Mouse (Mus musculus) adipocyte (in vitro differentiated cells): ENCODE measurements around the gene Tmem19.

Experiments
- DNase-seq: peaks from one replicate; pipeline ENCODE4 v3.0.0-alpha.2; 2016; ENCODE audit warnings: low spot score

The Tmem19 gene

DNA sequence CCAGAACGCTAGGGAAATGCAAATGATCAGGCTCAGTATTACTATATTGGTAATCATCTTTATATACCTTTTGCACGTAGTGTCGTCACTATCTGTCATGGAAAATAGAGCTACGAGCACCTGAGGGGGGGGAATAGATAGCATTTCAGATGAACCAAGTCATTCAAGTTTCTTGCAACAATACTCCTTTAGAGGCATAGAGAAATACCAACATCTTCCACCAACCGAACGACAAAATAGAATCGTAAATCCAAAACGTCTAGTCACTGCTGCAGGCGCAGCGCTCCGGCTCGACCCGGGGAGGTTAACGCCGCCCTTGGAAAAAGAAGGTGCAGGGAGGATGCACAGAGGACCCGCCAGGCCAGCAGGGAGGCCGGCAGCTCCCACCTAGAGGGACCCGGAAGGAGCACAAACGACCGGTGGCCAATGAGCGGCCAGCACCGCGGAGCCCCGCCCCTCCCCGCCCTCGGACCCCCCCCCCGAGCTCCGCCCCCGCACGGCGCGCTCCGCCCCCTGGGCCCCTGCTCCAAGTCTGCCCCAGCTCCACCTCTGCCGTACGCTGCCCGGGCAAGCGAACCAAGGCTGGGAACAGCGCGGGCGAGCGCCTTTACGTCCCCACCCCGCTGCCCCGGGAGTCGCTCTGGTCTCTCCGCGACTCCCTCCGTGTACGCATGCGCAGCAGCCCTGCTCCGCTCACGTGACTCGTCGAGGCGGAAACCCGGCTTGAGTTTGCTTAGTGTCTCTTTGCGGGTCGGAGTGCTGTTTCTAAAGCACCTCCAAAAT is at the start of gene Tmem19:
Tmem19 (minus strand) TSS at position 662 of the 783 bp plus-strand sequence.
- peak; percentile 97 for DNase-seq

DNA sequence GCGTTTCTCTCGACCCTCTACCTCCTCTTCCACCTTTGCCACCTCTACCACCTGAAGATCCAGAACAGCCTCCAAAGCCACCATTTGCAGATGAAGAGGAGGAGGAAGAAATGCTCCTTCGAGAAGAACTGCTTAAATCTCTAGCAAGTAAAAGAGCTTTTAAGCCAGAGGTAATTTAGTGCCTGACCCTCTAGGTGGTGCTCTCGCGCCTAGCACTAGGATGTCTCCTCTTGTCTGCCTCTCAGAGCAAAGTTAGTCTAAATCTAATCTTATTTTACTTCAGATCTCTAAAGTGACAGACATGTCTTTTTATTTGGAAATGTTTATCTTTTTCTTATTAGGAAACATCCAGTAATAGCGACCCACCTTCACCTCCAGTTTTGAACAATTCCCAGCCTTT is 44.1 kb upstream of the Tmem19 start:
- DNase-seq: peak; percentile 63

- no peak for DNase-seq
Measured at GRCm38 (mm10) chr10:115391896-115392295, 29.6 kb upstream of the Tmem19 start.

DNA sequence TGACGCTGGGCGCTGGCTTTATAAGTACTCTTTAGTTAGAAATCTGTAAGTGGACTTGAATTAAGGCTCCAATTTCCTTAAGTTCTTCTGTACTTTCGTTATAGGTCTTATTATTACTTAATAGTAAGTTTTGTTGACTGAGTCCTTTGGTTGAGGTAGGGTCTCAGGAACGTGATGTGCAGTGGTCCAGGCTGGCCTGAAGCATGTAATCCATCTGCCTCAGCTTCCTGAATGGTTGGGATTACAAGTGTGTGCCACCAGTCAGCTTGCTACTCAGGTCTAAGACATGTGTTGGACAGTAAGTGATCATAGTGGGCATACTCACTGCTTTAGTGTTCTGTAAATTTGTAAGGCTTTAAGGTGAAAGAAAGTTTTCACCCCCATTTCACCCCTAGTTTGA is 28.8 kb upstream of the Tmem19 start:
- DNase-seq: no peak

DNA sequence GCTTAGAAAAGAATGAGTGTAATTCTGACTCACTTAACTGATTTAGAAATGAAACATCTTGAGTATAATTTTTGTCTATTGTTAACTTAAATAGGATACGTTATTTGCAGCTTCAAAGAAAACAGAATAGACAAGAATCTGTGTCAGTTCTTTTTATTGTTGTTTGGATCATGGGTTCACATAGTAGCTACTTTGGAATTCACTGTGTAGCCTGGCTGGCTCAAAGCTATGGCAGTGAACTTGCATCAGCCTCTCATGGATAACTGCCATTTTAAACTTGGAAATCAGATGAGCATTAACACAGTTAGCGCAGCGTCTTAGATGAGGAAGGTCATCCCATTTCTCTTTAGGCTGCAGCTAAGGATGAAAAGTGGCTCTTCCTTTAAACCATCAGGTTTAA is 25.6 kb upstream of the Tmem19 start:
- DNase-seq: peak; percentile 39

DNA sequence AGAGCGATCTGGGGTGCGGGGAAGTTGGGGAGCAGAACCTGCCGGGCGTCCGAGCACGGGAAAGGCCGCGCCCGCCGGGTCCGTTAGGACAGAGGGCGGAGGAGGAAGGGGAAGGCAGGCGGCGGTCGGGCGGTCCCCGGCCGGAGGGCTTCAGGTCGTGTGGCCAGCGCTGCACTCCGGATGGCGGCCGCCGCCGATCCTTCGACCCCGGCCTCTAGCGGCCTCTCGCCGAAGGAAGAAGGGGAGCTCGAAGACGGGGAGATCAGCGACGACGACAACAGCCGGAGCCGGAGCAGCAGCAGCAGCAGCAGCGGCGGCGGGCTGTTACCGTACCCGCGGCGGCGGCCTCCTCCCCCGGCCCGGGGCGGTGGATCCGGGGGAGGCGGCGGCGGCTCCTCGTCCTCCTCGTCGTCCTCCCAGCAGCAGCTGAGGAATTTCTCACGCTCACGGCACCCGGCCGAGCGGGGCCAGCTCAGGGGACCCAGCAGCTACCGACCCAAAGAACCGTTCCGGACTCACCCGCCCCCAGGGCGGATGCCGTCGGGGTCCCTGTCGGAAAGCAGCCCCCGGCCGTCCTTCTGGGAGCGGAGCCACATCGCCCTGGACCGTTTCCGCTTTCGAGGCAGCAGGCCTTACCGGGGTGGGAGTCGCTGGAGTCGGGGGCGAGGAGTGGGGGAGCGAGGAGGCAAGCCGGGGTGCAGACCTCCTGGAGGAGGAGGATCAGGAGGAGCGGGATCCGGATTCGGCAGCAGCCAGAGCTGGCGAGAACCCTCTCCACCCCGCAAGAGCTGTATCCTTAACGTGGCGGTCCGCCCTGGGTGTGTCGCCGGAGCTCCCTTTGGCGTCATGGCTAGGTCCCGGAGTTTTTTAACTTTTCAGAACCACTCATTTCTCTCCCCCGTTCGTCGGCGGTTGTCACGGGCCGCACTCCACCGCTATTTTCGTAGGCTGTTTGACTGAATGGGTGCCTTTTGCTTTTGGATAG is 23.0 kb upstream of the Tmem19 start:
- peak; percentile 58 for DNase-seq

- DNase-seq: peak; percentile 98
Measured at GRCm38 (mm10) chr10:115384221-115385017, 22.1 kb upstream of the Tmem19 start, which contains the start of the genes Thap2 and Zfc3h1. Gene Thap2 (minus strand): TSS chr10:115384443. Gene Zfc3h1 (plus strand): TSS chr10:115384959.

DNA sequence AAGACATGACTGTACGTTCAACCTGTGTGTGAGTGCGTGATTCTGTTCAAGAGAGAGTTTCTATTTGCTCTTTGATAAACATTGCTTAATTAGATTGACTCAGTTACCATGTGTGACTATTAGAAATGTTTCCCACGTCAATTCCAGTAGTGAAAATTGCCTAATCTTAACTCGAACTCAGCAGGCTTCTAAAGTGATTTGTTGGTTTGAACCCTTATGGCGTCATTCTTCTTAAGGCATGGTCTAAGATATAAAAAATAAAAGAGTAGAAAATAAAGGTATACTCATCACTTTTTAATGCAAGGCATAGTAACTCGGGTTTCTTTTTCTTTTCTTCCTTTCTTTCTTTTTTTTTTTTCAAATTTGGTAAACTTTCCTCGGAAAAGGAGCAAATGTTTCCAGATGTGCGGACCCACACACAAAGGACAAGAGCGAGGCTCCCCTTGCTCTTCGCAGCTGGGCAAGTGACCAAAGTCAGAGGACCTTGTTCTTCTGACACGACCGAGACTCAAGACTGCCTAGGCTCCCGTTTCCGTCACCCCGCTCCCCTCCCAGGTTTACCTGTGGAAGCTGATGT is 21.4 kb upstream of the Tmem19 start:
- peak; percentile 63 for DNase-seq

GRCm38 (mm10) chr10:115382846-115383643 is 20.7 kb upstream of the Tmem19 start:
- DNase-seq: no peak

GRCm38 (mm10) chr10:115381506-115382084 is 19.3 kb upstream of the Tmem19 start:
- no peak for DNase-seq

GRCm38 (mm10) chr10:115363151-115363550 is 850 bp upstream of the Tmem19 start:
- DNase-seq: no peak

DNA sequence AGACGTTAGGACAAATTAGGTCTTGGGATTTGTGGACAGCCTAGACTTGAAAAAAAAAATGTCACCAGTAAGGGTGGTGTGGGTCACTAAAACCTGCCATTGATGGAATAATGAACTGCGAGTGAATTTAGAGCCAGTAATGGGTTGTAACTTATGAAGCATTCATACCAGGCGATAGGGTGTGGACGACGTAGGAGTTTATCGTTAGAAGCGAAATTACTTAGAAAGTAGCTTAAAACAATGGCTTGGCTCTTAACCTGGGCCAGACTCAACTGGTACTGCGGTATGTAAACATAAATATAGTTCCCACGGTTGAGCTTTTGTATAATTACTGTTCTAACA is 293 bp upstream of the Tmem19 start:
- no peak for DNase-seq

DNA sequence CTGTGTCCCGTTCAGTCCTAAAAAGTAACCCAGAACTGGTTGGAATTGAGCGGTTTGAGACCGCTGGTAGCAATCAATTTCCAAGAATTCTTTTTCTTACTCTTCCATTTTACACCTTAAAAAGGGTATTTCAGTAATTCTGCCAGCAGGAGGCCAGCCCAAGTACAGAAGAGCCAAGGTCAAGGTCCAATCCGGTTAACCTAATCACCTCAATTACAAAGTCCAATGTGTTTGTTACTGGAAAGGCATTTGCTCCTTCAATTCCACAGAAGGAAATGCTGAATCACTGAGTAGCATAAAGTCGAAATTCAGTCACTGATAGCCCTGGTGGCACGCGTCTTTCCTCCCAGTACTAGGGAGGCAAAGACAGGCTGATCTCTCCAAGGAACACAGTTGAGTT is 3.2 kb downstream of the Tmem19 start:
- DNase-seq: no peak

DNA sequence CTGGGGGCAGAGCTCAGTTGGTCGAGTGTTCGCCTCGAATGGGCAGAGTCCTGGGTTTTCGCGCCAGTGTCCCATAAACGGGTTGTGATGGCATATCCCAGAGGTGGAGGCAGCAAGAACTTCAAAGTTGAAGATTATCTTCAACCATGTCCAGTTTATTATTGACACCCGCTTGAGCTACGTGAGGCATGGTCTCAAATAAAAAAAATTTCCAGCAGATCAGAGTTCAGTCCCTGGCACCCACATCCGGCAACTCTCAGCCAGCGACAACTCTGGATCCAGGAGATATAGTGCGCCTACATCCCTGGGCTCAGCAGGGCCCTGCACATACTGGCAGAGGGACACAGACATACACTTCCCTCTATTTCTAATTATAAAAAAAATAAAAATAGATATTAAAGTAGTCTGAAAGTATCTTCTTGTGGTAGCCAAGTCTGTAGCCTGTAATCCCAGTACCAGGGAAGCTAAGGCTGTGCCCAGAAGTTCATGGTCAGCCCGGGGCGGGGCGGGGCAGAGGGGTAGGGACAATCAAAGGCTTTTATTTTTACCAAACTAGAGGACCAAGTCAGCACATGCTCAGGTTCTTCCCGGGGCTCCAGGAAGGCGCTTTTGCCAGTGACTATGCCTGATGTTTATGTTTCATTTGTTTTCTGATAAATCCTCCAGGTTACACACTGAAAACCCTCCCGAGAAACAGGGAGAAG is 3.9 kb downstream of the Tmem19 start:
- no peak for DNase-seq

- no peak for DNase-seq
Measured at GRCm38 (mm10) chr10:115356106-115356505, 6.2 kb downstream of the Tmem19 start.

DNA sequence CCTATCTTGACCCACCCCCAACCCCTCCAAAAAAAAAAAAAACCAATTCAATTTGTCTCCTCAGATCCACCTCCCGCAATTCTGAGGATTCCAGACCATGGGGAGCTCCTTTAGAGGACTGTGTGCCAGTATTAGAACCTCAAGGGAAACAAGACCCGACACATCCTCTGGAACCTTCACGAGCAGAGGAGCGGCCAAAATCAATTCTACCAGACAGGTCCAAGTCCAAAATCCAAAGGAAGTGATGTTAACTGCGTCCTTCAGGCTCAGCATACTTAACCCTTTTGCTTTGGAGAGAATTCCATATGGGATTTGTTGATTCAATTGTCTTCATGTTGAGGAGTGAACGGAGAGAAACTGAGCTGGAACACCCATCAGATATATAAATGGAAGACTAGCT is 7.3 kb downstream of the Tmem19 start:
- no peak for DNase-seq

DNA sequence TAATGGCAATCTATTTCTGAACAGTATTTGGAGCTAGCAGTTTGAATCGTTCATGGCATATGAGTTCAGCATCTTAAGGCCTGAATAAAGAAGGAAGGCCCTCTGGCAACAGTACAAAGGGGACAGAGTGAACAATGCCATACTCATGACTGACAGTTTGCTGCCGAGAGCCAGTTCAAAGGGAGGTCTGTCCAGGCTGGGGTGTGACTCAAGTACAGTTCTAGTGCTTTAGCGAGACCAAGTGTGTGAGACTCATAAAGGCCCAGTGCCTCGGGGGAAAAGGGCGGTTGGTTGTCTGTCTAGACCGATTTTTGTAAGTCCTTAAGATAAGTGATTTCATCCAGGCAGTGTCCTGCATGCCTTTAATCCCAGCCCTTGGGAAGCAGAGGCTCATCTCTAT is 7.7 kb downstream of the Tmem19 start:
- peak; percentile 26 for DNase-seq

GRCm38 (mm10) chr10:115350810-115351397 is 11.4 kb downstream of the Tmem19 start:
- DNase-seq: no peak

GRCm38 (mm10) chr10:115349509-115349908 is 12.8 kb downstream of the Tmem19 start:
- no peak for DNase-seq
